Mouse (Mus musculus) ES-E14 (cell line): ENCODE measurements around the gene Arl15. TPM values are rescaled to one million over a fixed set of nuclear protein-coding genes. Genes with fewer than 3 reads are reported as not detected.

ENCODE experiments used
- DNase-seq: peaks from one replicate; pipeline ENCODE4 v3.0.0-alpha.2; 2013; ENCODE audit warnings: low read depth, low spot score
- H3K27ac ChIP-seq: 2 replicates; pipeline ENCODE4 v1.5.1; 2012; ENCODE audit warnings: low read depth, mild to moderate bottlenecking, low read length, moderate library complexity, mixed read lengths; ENCODE audit not compliant: poor library complexity, insufficient read depth, severe bottlenecking
- H3K36me3 ChIP-seq: 2 replicates; pipeline ENCODE4 v1.6.1; 2012; ENCODE audit warnings: mild to moderate bottlenecking, low read length, moderate library complexity, mixed read lengths; ENCODE audit not compliant: control insufficient read depth, poor library complexity, insufficient read depth, severe bottlenecking
- H3K4me1 ChIP-seq, 2 experiments: fragments of 150-350 bp in 1 of 2; sonication (generic) in 1 of 2; 2 replicates each; pipeline ENCODE4 v1.6.1; 2012; ENCODE audit warnings: low read length in 2 of 2, mild to moderate bottlenecking in 1 of 2, mixed read lengths in 1 of 2; ENCODE audit not compliant: control insufficient read depth in 2 of 2, insufficient read depth in 2 of 2, poor library complexity in 1 of 2
- H3K4me3 ChIP-seq, 2 experiments: fragments of 150-350 bp in 1 of 2; sonication (generic) in 1 of 2; 2 replicates each; pipeline ENCODE4 v1.5.1; 2012; ENCODE audit warnings: low read length in 2 of 2, low read depth in 1 of 2, mild to moderate bottlenecking in 1 of 2, mixed read lengths in 1 of 2; ENCODE audit not compliant: insufficient read depth in 1 of 2, poor library complexity in 1 of 2, severe bottlenecking in 1 of 2
- H3K9ac ChIP-seq: 2 replicates; pipeline ENCODE4 v1.6.1; 2012; ENCODE audit warnings: low read depth, mild to moderate bottlenecking, low read length, mixed read lengths; ENCODE audit not compliant: poor library complexity, insufficient read depth, severe bottlenecking
- H3K9me3 ChIP-seq: fragments of 150-350 bp; sonication (generic); 2 replicates; pipeline ENCODE4 v1.6.1; 2012; ENCODE audit warnings: low read depth, mild to moderate bottlenecking, low read length; ENCODE audit not compliant: control insufficient read depth, insufficient read depth
- CHD2 ChIP-seq: IDR thresholded peaks from 2 replicates; pipeline ENCODE4 v1.6.1; 2014; ENCODE audit warnings: mild to moderate bottlenecking, low read depth, low read length, inconsistent platforms
- HCFC1 ChIP-seq: IDR thresholded peaks from 2 replicates; pipeline ENCODE4 v1.6.1; 2012; ENCODE audit warnings: low read length, inconsistent platforms, borderline replicate concordance; ENCODE audit not compliant: insufficient read depth
- MAFK ChIP-seq: IDR thresholded peaks from 2 replicates; pipeline ENCODE4 v1.6.1; 2014; ENCODE audit warnings: mild to moderate bottlenecking, low read depth, low read length, inconsistent platforms; ENCODE audit not compliant: insufficient read depth
- ZC3H11A ChIP-seq: IDR thresholded peaks from 2 replicates; pipeline ENCODE4 v1.6.1; 2012; ENCODE audit warnings: low read depth, mild to moderate bottlenecking, inconsistent platforms, low read length, borderline replicate concordance
- ZNF384 ChIP-seq: IDR thresholded peaks from 2 replicates; pipeline ENCODE4 v1.6.1; 2012; ENCODE audit warnings: low read depth, low read length, inconsistent platforms
- in situ Hi-C, 2 experiments: fragments of 600-800 bp; cut with MboI; formaldehyde crosslinking; loops; one replicate each; pipeline ENCODE4 v1.15.1; 2025; ENCODE audit warnings: low sequenced_read_pairs in 2 of 2, inconsistent platforms in 1 of 2; ENCODE audit not compliant: unreplicated experiment in 2 of 2
- total RNA-seq: library from RNA; depleted of rRNA; stranded (reverse); fragments of 300-350 nt; gene quantifications from 2 replicates; pipeline ENCODE4 v1.2.3, GENCODE M21; 2012

The Arl15 gene
- total RNA-seq, 1 experiment: 15.1 TPM

DNA sequence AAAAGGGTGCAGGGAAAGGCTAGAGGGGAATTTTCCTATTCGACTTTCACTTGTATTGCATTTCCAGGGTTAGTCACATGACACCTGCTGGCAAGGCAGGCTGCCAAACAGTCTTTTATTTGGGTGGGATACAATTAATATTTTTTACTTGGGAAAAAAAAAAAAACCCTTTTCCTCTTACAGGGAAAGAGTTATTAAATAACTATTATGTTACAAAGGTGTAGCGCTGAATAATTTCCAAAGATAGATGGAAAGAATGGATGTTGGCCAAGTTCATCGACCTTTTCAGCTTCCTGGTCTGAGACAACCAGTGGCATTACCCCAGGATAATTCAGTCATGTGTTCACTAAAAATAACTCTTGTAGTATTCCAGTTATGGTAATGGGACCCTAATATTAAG is 29.7 kb downstream of the Arl15 start:
- TF ChIP-seq CHD2 (no peak), HCFC1 (no peak), ZNF384 (no peak), ZC3H11A (no peak), MAFK (no peak)
- Histone ChIP-seq H3K36me3 (no peaks in the 10 kb centered on the region), H3K9me3 (no peaks in the 10 kb centered on the region), H3K4me1 (peaks cover 2 to 4% of the 10 kb centered on the region in 2 experiments; a peak in 2 of 4 replicates), H3K4me3 (no peak overlapping the region), H3K9ac (no peak overlapping the region), H3K27ac (no peak overlapping the region)
- in situ Hi-C loops: no loop called here
- no peak for DNase-seq

DNA sequence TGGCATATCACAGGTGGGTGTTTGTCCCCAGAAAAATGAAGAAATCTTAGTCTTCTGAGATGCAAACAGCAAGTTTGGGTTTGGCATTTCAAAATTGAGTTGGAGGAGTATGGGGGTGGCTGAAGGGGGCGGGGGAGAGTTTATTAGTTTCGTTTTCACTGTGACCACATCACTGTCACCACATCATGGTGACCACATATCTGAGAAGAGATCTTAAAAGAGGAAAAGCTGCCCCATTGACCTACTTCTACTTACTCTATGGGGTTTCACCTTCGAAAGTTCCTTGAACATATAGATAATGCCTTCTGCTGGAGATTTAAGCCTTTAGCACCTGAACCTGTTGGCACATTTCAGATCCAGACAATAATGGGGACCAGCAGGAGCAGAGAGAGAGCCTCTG is 34.3 kb downstream of the Arl15 start:
- Histone ChIP-seq H3K27ac (no peak overlapping the region), H3K4me3 (no peak overlapping the region), H3K9me3 (no peaks in the 10 kb centered on the region), H3K36me3 (no peaks in the 10 kb centered on the region), H3K9ac (no peak overlapping the region), H3K4me1 (peaks cover 2% of the 10 kb centered on the region in 2 experiments; a peak in 2 of 4 replicates)
- no peak for DNase-seq
- in situ Hi-C loops: no loop called here
- no peak for TF ChIP-seq CHD2
- TF ChIP-seq HCFC1: no peak
- TF ChIP-seq ZC3H11A: no peak
- no peak for TF ChIP-seq MAFK
- TF ChIP-seq ZNF384: no peak

- in situ Hi-C loops: no loop called here
- Histone ChIP-seq H3K36me3 (no peaks in the 10 kb centered on the region), H3K4me3 (no peak overlapping the region), H3K9ac (no peak overlapping the region), H3K9me3 (no peaks in the 10 kb centered on the region), H3K27ac (no peak overlapping the region), H3K4me1 (peaks cover 0 to 2% of the 10 kb centered on the region in 2 experiments; a peak in 2 of 4 replicates)
- TF ChIP-seq ZNF384 (no peak), HCFC1 (no peak), MAFK (no peak), CHD2 (no peak), ZC3H11A (no peak)
- no peak for DNase-seq
Observed at GRCm38 (mm10) chr13:113829079-113829478, 34.8 kb downstream of the Arl15 start.

DNA sequence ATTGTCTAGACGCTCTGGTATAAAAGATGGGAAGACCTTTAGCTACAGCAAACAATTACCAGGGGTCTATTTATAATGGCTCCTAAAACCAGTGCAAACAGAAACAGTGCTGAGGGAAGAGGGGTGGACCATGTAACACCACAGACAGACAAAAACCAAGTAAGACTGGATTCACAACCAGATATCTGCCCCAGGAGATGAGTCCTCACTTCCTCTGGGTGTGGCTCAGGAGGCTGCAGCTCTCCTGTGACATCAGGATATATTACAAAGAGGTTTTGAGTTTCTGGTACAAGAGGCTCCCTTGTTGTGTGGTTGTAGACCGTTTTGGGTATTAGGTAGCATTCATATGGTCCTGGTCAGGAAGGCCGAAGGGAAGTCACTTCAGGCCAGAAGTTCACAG is 36.5 kb downstream of the Arl15 start:
- Histone ChIP-seq H3K9ac (no peak overlapping the region), H3K27ac (no peak overlapping the region), H3K4me1 (peaks cover 0 to 2% of the 10 kb centered on the region in 2 experiments; a peak in 2 of 4 replicates), H3K9me3 (no peaks in the 10 kb centered on the region), H3K36me3 (no peaks in the 10 kb centered on the region), H3K4me3 (no peak overlapping the region)
- in situ Hi-C loops: no loop called here
- DNase-seq: no peak
- TF ChIP-seq MAFK (no peak), ZC3H11A (no peak), HCFC1 (no peak), CHD2 (no peak), ZNF384 (no peak)

DNA sequence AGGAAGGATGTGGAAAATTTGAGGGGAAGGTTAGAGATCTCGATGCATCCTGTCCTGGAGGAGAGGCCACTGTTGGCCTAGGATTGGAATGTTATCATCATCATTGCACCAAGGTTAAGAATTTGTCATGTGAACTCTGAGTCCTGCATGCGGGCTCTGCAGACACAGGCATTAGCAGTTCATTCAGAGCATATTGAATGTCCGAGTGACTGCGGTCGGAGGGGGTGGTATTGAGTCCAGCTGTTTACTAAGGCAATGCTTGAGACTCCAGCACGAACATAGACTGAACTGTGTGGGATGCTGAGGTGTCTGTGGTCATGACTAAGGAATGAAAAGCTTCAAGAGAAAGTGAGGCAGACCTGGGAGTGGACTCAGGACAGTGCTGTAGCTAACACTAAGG is 38.6 kb downstream of the Arl15 start:
- no peak overlapping the region for H3K4me3 ChIP-seq
- no peak for TF ChIP-seq ZC3H11A
- TF ChIP-seq MAFK: no peak
- TF ChIP-seq ZNF384: no peak
- DNase-seq: no peak
- peaks cover 0 to 2% of the 10 kb centered on the region in 2 experiments; a peak in 3 of 4 replicates for H3K4me1 ChIP-seq
- no peaks in the 10 kb centered on the region for H3K36me3 ChIP-seq
- H3K9ac ChIP-seq: no peak overlapping the region
- no peak overlapping the region for H3K27ac ChIP-seq
- in situ Hi-C loops: no loop called here
- 0 out of 2 replicates have a peak, but pooled peaks cover 2% of the 10 kb centered on the region for H3K9me3 ChIP-seq
